Mouse (Mus musculus): ENCODE results near the gene Gata3. TPM values are rescaled to one million over a fixed set of nuclear protein-coding genes. Genes with fewer than 3 reads are reported as not detected.
A peak's percentile ranks its signal among the peaks of the same experiment; 100 is the strongest.

Gata3 gene
- polyA plus RNA-seq, 2 experiments = 6.9 to 29.4 TPM

DNA sequence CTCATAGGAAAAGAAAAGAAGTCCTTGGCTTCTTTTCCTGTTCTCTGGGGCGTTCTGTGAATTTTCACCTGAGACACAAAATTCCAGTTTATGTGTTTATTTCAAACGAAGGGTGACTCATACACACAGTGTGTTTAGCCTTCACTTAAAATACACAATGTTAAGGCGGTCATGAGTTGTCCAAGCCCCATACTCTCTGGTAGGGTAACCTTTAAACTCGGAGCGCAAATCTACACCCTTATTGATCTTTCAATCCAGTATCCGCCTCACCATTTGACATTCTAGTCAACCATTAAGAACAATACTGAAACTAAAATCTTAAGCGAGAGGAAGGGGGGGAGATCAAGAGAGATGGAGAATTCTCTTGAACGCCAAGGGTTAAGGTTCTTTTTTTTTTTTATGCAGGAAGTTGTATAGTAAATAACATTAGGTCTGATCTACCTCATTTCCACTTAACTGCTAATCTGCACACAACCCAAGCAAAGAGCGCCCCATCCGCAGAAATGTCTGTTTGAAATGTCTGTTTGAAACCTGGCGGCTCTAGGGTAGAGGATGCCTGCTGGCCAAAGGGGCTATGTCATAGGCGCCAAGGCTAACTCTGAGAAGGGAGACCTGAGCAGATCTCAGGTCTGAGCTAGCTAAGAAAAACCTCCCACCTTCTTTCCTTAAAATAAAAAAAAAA, 14.0 kb downstream of the Gata3 start:
- Histone ChIP-seq H3K36me3 (ENCODE audit: control insufficient read depth, insufficient read depth, low read length) (no peaks in the 10 kb centered on the region), H3K4me2 (replicated peaks; ENCODE audit: low read depth, low read length, severe bottlenecking) (0 out of 2 replicates have a peak overlapping the region, but pooled peaks have one; percentile 16), H3K4me1 (ENCODE audit: control insufficient read depth, insufficient read depth, low read length) (peaks cover 7% of the 10 kb centered on the region), H3K27me3 (ENCODE audit: control insufficient read depth, insufficient read depth, low read length) (peaks cover 87% of the 10 kb centered on the region), H3K27ac (replicated peaks; ENCODE audit: low read depth, low read length) (no peak overlapping the region), H3K9ac (ENCODE audit: low read depth, low read length, severe bottlenecking) (no peak overlapping the region), H3K9me3 (ENCODE audit: control insufficient read depth, low read length) (no peaks in the 10 kb centered on the region), H3K4me3 (replicated peaks; ENCODE audit: low read length) (peak overlapping the region; percentile 41)
- 23% methylated on average over 12 of the region's 12 CpGs for WGBS
- DNase-seq (ENCODE audit: low spot score) (no peak), ATAC-seq (ENCODE audit: low FRiP score, low read depth) (no peak)
- TF ChIP-seq POLR2A (IDR thresholded peaks at IDR 0.05; ENCODE audit: borderline replicate concordance, extremely low read depth, insufficient read depth, insufficient read length) = no peak

DNA sequence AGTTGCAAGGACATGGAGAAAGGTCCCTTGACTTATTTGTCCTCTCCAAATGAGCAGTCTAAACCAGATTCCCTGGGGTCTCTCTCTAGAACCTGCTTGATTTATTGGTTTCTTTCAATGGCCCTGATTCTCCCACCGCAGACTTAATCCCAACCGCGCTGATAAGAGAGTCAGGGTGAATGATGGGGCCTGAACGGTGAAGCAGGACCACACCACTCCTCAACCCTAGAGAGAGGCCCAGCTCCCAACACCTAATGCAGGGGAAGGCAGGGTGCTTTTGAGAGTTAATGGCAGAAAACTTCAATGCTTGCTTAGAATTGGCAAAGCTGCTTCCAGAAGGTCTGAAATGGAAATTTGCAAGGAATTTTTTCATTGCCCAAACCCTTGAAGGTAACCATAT, 14.6 kb downstream of the Gata3 start:
- DNase-seq (ENCODE audit: low spot score) (no peak), ATAC-seq (ENCODE audit: low FRiP score, low read depth) (no peak)
- no peak overlapping the region for H3K9ac ChIP-seq (ENCODE audit: low read depth, low read length, severe bottlenecking)
- H3K27me3 ChIP-seq (ENCODE audit: control insufficient read depth, insufficient read depth, low read length) = peaks cover 87% of the 10 kb centered on the region
- H3K4me1 ChIP-seq (ENCODE audit: control insufficient read depth, insufficient read depth, low read length) = peaks cover 7% of the 10 kb centered on the region
- H3K27ac ChIP-seq (replicated peaks; ENCODE audit: low read depth, low read length) = no peak overlapping the region
- peak overlapping the region; percentile 10 for H3K4me3 ChIP-seq (replicated peaks; ENCODE audit: low read length)
- no peaks in the 10 kb centered on the region for H3K9me3 ChIP-seq (ENCODE audit: control insufficient read depth, low read length)
- no peaks in the 10 kb centered on the region for H3K36me3 ChIP-seq (ENCODE audit: control insufficient read depth, insufficient read depth, low read length)
- WGBS = 11% methylated on average over 4 of the region's 4 CpGs
- no peak for TF ChIP-seq POLR2A (IDR thresholded peaks at IDR 0.05; ENCODE audit: borderline replicate concordance, extremely low read depth, insufficient read depth, insufficient read length)
- H3K4me2 ChIP-seq (replicated peaks; ENCODE audit: low read depth, low read length, severe bottlenecking) = peak overlapping the region; percentile 16; the same call in 1 of the 2 replicates

DNA sequence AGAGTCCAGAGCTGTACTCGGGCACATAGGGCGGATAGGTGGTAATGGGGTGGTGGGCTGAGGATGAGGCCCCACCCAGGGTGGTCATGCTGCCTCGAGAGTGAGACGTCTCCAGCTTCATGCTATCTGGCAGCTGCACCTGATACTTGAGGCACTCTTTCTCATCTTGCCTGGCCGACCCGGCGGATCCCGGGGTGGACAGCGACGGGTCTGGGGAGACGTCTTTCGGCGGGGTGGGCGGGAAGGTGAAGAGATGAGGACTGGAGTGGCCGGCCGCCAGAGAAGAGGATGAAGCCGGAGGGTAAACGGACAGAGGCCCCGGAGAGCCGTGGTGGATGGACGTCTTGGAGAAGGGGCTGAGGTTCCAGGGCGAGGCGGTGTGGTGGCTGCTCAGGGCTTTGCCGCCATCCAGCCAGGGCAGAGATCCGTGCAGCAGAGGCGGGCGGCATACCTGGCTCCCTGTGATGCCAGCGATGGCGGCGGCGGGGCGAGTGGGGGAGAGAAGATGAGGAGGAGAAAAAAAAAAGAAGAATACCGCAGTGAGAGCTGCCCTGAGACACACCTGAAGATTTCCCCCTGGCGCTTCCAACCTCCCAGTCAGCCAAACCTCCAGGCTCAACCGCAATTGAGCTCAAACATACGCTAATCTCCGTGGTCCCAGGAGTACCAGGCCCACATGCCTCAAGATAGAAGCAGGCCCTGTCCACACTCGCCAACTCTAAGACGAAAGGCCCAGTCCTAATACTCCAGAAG, 15.2 kb downstream of the Gata3 start:
- Histone ChIP-seq H3K27ac (replicated peaks; ENCODE audit: low read depth, low read length) (no peak overlapping the region), H3K36me3 (ENCODE audit: control insufficient read depth, insufficient read depth, low read length) (no peaks in the 10 kb centered on the region), H3K27me3 (ENCODE audit: control insufficient read depth, insufficient read depth, low read length) (peaks cover 85% of the 10 kb centered on the region), H3K9me3 (ENCODE audit: control insufficient read depth, low read length) (no peaks in the 10 kb centered on the region), H3K4me2 (replicated peaks; ENCODE audit: low read depth, low read length, severe bottlenecking) (peak overlapping the region; percentile 16; the same call in 1 of the 2 replicates), H3K9ac (ENCODE audit: low read depth, low read length, severe bottlenecking) (no peak overlapping the region), H3K4me1 (ENCODE audit: control insufficient read depth, insufficient read depth, low read length) (peaks cover 7% of the 10 kb centered on the region), H3K4me3 (replicated peaks; ENCODE audit: low read length) (peak overlapping the region; percentile 10)
- no peak for ATAC-seq (ENCODE audit: low FRiP score, low read depth)
- DNase-seq (ENCODE audit: low spot score) = no peak
- TF ChIP-seq POLR2A (IDR thresholded peaks at IDR 0.05; ENCODE audit: borderline replicate concordance, extremely low read depth, insufficient read depth, insufficient read length) = no peak
- WGBS = 8% methylated on average over 39 of the region's 39 CpGs

DNA sequence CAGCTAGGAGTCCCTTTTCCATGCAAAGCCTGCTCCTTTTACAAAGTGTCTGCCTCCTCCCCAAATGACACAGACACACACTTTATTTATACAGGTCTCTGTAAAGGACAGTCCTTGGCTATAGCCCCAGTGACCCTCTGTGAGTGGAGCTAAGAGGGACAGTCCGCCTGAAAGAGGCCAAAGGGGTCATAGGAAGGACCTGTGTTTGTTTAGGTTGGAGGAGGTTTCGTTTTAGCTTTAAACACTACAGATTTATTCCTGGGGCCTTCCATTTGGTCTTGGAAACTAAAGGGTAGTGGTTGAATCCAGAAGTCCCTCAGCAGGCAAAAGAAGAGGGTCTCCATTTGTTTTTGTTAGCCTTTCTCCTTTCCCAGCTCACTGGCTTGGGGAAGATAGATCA, 16.1 kb downstream of the Gata3 start:
- Histone ChIP-seq H3K27ac (replicated peaks; ENCODE audit: low read depth, low read length) (no peak overlapping the region), H3K36me3 (ENCODE audit: control insufficient read depth, insufficient read depth, low read length) (no peaks in the 10 kb centered on the region), H3K4me2 (replicated peaks; ENCODE audit: low read depth, low read length, severe bottlenecking) (no peak overlapping the region), H3K9me3 (ENCODE audit: control insufficient read depth, low read length) (no peaks in the 10 kb centered on the region), H3K9ac (ENCODE audit: low read depth, low read length, severe bottlenecking) (no peak overlapping the region), H3K27me3 (ENCODE audit: control insufficient read depth, insufficient read depth, low read length) (peaks cover 86% of the 10 kb centered on the region), H3K4me1 (ENCODE audit: control insufficient read depth, insufficient read depth, low read length) (peaks cover 3% of the 10 kb centered on the region), H3K4me3 (replicated peaks; ENCODE audit: low read length) (no peak overlapping the region)
- 35% methylated on average over 2 of the region's 2 CpGs for WGBS
- DNase-seq (ENCODE audit: low spot score) (no peak), ATAC-seq (ENCODE audit: low FRiP score, low read depth) (no peak)
- TF ChIP-seq POLR2A (IDR thresholded peaks at IDR 0.05; ENCODE audit: borderline replicate concordance, extremely low read depth, insufficient read depth, insufficient read length) = no peak

DNA sequence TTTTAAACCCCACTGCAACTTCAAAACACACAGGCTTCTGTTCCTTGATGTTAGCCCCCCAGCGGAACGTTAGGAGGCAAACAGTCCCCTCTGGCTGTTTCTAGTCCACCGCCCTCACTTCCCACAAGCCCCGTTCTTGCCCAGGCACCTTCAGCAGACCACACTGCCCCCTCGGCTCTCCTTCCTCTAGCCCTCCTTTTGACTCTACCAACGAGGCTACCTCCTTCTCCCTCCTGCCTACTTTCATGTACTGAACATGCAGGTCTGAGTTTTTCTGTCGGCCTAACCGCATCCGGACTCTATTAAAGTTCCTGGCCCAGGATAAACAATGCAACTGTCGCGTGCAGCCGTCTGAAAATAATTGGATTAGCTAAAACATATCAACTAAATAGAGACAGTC, 17.2 kb downstream of the Gata3 start:
- no peak for DNase-seq (ENCODE audit: low spot score)
- no peak overlapping the region for H3K27ac ChIP-seq (replicated peaks; ENCODE audit: low read depth, low read length)
- H3K9ac ChIP-seq (ENCODE audit: low read depth, low read length, severe bottlenecking) = no peak overlapping the region

More for the DNA sequence above, 17.2 kb downstream of the Gata3 start:
- WGBS = 6% methylated on average over 12 of the region's 12 CpGs
- Histone ChIP-seq H3K4me3 (replicated peaks; ENCODE audit: low read length) (no peak overlapping the region), H3K27me3 (ENCODE audit: control insufficient read depth, insufficient read depth, low read length) (peaks cover 84% of the 10 kb centered on the region), H3K36me3 (ENCODE audit: control insufficient read depth, insufficient read depth, low read length) (no peaks in the 10 kb centered on the region), H3K4me1 (ENCODE audit: control insufficient read depth, insufficient read depth, low read length) (no peaks in the 10 kb centered on the region; the same call in 1 of the 2 replicates), H3K9me3 (ENCODE audit: control insufficient read depth, low read length) (no peaks in the 10 kb centered on the region), H3K4me2 (replicated peaks; ENCODE audit: low read depth, low read length, severe bottlenecking) (0 out of 2 replicates have a peak overlapping the region, but pooled peaks have one; percentile 14)
- no peak for ATAC-seq (ENCODE audit: low FRiP score, low read depth)
- no peak for TF ChIP-seq POLR2A (IDR thresholded peaks at IDR 0.05; ENCODE audit: borderline replicate concordance, extremely low read depth, insufficient read depth, insufficient read length)
